Mouse (Mus musculus) ES-Bruce4 (cell line): Measurements from ENCODE around the gene Abca9. TPM values are rescaled to one million over a fixed set of nuclear protein-coding genes. Genes with fewer than 3 reads are reported as not detected.

ENCODE experiments used
- H3K27ac ChIP-seq: 2 replicates; pipeline ENCODE4 v1.5.1; 2012; ENCODE audit warnings: low read length, inconsistent platforms; ENCODE audit not compliant: insufficient read depth
- H3K27me3 ChIP-seq: 2 replicates; pipeline ENCODE4 v1.6.1; 2012; ENCODE audit warnings: mild to moderate bottlenecking, low read length, inconsistent platforms; ENCODE audit not compliant: control insufficient read depth, poor library complexity, insufficient read depth, severe bottlenecking
- H3K36me3 ChIP-seq: 2 replicates; pipeline ENCODE4 v1.6.1; 2012; ENCODE audit warnings: inconsistent platforms, mild to moderate bottlenecking, low read length, moderate library complexity; ENCODE audit not compliant: control insufficient read depth, poor library complexity, insufficient read depth, severe bottlenecking
- H3K4me1 ChIP-seq: one replicate; pipeline ENCODE4 v1.8.1; 2011; ENCODE audit warnings: low read length; ENCODE audit not compliant: control insufficient read depth, insufficient read depth
- H3K4me3 ChIP-seq: 2 replicates; pipeline ENCODE4 v1.5.1; 2011; ENCODE audit warnings: low read depth, mild to moderate bottlenecking, low read length
- H3K9ac ChIP-seq: 2 replicates; pipeline ENCODE4 v1.6.1; 2012; ENCODE audit warnings: low read depth, mild to moderate bottlenecking, inconsistent platforms; ENCODE audit not compliant: poor library complexity, severe bottlenecking
- H3K9me3 ChIP-seq: replicated peaks from 2 replicates; pipeline ENCODE4 v1.6.1; 2012; ENCODE audit warnings: mild to moderate bottlenecking, low read length, inconsistent platforms; ENCODE audit not compliant: control insufficient read depth, poor library complexity, insufficient read depth, severe bottlenecking
- CTCF ChIP-seq: IDR thresholded peaks from one replicate; pipeline ENCODE4 v1.8.1; 2011; ENCODE audit warnings: low read depth, low read length
- EP300 ChIP-seq: IDR thresholded peaks from 2 replicates; pipeline ENCODE4 v1.6.1; 2011; ENCODE audit warnings: low read depth, low read length; ENCODE audit not compliant: insufficient read depth
- POLR2A ChIP-seq: IDR thresholded peaks from one replicate; pipeline ENCODE4 v1.8.1; 2011; ENCODE audit warnings: low read length; ENCODE audit not compliant: insufficient read depth
- polyA plus RNA-seq: library from polyadenylated mRNA; stranded (reverse); fragments of >200 nt; gene quantifications from 2 replicates; pipeline ENCODE4 v1.2.4, GENCODE M21; 2011; ENCODE audit warnings: low read depth; ENCODE audit not compliant: missing spikeins, insufficient read depth, insufficient read length

The Abca9 gene
- polyA plus RNA-seq, 1 experiment, result not detected

DNA sequence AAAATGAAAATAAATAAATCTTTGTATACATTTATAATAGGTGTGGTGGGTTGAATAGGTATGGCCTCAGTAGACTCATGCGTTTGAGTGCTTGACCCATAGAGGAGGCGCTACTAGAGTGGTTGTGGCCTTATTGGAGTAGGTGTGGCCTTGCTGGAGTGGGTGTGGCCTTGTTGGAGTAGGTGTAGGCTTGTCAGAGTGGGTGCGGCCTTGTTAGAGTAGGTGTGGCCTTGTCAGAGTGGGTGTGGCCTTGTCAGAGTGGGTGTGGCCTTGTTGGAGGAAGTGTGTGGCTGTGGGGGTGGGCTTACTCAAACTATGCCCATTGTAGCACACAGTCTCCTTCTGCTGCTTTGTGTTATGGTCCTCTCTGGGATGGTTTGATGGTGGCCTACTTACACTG lies 3.2 kb upstream of the Abca9 start:
- Histone ChIP-seq H3K4me1 (no peaks in the 10 kb centered on the region), H3K27me3 (no peaks in the 10 kb centered on the region), H3K9ac (no peak overlapping the region), H3K27ac (no peak overlapping the region), H3K4me3 (no peak overlapping the region), H3K36me3 (no peaks in the 10 kb centered on the region), H3K9me3 (no peaks in the 10 kb centered on the region)
- TF ChIP-seq POLR2A (no peak), EP300 (no peak), CTCF (no peak)

DNA sequence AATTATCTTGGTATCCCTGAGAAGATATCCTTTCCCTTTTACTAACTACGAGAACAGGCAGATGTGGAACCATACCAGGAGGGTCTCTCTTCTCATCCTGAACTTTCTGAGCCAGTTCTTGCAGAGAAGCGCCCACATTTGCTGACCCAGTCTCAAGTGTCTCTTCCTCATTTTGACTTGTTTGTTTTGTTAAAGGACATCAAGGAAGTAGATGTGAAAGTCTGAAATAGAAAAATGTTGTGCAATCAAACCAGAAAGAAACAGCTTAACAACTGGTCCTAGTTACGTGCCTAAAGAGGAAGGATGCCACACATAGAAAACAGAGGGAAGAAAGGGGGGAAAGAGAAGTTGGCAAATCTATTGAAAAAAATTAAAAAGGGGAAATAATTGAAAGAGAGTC lies 2.2 kb downstream of the Abca9 start:
- Histone ChIP-seq H3K27ac (no peak overlapping the region), H3K9ac (no peak overlapping the region), H3K27me3 (no peaks in the 10 kb centered on the region), H3K36me3 (no peaks in the 10 kb centered on the region), H3K9me3 (no peaks in the 10 kb centered on the region), H3K4me3 (no peak overlapping the region), H3K4me1 (no peaks in the 10 kb centered on the region)
- TF ChIP-seq CTCF, result no peak
- no peak for TF ChIP-seq POLR2A
- TF ChIP-seq EP300, result no peak

DNA sequence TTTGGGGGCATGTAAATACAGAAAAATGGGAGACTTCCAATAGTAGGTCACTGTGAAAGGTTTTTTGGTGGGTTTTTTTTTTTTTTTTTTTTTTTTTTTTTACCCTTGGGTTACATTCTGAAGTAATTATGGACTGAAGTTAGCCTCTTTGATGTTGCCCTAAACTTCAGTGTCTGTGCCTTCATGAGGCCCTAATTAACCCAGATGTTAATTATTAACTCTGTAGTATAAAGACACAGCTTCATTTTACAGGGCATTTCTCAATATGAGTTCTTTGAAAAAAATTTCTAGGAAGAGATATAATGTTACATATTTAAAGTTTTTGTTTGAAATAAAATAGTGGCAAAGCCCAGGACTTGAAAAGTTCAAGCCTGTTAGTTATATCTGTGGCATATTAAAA lies 2.6 kb downstream of the Abca9 start:
- Histone ChIP-seq H3K36me3 (no peaks in the 10 kb centered on the region), H3K27ac (no peak overlapping the region), H3K4me1 (no peaks in the 10 kb centered on the region), H3K4me3 (no peak overlapping the region), H3K9me3 (no peaks in the 10 kb centered on the region), H3K27me3 (no peaks in the 10 kb centered on the region), H3K9ac (no peak overlapping the region)
- TF ChIP-seq EP300 (no peak), CTCF (no peak), POLR2A (no peak)

DNA sequence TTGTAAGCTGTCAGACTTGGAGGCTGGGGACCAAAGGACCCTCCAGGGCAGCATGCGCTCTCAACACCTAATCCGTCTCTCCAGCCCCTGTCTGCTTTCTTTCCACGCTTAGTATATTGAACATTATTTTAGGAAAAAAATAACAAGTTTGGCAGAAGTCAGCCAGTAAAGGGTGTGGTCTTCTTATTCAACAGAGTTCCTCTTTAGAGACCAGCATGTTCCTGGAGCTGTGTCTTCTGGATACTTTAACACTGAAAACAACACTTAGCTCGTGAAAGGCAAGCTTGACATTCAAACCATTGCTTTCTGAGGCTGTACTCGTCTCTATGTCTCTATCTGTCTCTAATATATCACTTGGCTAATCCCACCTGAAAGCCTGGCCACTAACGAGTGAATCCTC lies 10.9 kb downstream of the Abca9 start:
- Histone ChIP-seq H3K27me3 (no peaks in the 10 kb centered on the region), H3K9ac (no peak overlapping the region), H3K27ac (no peak overlapping the region), H3K36me3 (no peaks in the 10 kb centered on the region), H3K4me3 (no peak overlapping the region), H3K4me1 (no peaks in the 10 kb centered on the region), H3K9me3 (no peaks in the 10 kb centered on the region)
- TF ChIP-seq POLR2A, result no peak
- TF ChIP-seq CTCF, result no peak
- TF ChIP-seq EP300, result no peak

DNA sequence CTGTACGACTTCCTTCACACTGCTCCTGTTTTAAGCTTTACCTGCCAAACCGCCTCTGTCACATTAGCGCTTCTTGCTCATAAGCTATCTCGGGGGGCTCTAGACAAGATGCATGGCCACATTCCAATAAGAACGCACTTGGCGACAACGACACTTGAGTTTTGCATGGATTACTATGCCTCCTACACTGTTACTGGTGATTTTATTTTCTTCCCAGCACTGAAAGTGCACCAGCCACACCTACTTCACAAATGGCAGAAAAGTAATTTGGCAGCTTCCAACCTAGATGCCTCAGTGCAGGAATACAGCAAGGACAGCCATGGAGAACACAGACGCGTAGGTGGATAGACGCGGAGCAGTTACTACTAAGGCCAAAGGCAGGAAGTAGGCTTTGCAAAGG lies 12.0 kb downstream of the Abca9 start:
- Histone ChIP-seq H3K27ac (no peak overlapping the region), H3K9me3 (no peaks in the 10 kb centered on the region), H3K27me3 (no peaks in the 10 kb centered on the region), H3K4me1 (no peaks in the 10 kb centered on the region), H3K4me3 (no peak overlapping the region), H3K36me3 (no peaks in the 10 kb centered on the region), H3K9ac (no peak overlapping the region)
- TF ChIP-seq POLR2A (no peak), CTCF (no peak), EP300 (no peak)

DNA sequence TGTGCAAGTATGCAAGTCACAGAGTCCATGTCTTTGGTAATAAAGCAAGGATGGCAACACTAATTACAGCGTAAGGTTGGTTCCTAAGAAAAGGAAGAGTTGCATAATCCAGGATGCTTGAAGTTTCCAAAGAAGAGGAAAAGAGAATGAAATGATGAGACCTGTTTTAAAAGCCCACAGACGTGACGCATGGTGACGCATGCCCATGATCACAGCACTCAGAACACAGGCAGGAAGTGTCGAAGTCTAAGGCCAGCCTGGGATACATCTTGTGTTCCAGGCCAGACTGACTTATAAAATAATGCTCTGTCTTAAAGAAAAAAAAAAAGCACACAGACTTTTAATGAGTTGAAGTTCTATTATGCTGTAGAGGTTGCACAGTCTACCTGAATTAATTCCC lies 20.4 kb downstream of the Abca9 start:
- Histone ChIP-seq H3K27ac (no peak overlapping the region), H3K4me3 (no peak overlapping the region), H3K4me1 (no peaks in the 10 kb centered on the region), H3K9ac (no peak overlapping the region), H3K36me3 (no peaks in the 10 kb centered on the region), H3K27me3 (no peaks in the 10 kb centered on the region), H3K9me3 (no peaks in the 10 kb centered on the region)
- TF ChIP-seq POLR2A (no peak), CTCF (no peak), EP300 (no peak)
